Mouse (Mus musculus): ENCODE data around the gene Phactr3. TPM values are rescaled to one million over a fixed set of nuclear protein-coding genes. Genes with fewer than 3 reads are reported as not detected.

Gene Phactr3
- polyA plus RNA-seq, 1 experiment from 2014 or later, result 6.6 TPM

GRCm38 (mm10) chr2:178219454-178220147 lies 100.8 kb downstream of the Phactr3 start:
- Histone ChIP-seq H3K36me3 (ENCODE audit: control insufficient read depth, insufficient read depth) (no peaks in the 10 kb centered on the region), H3K4me1 (ENCODE audit: control insufficient read depth, insufficient read depth, low read length) (peaks cover 4% of the 10 kb centered on the region; the same call in 1 of the 2 replicates), H3K9me3 (replicated peaks; ENCODE audit: control insufficient read depth, low read length) (no peaks in the 10 kb centered on the region), H3K4me3 (ENCODE audit: low read length) (no peak overlapping the region), H3K27me3 (ENCODE audit: control insufficient read depth, insufficient read depth, low read length) (no peaks in the 10 kb centered on the region), H3K4me2 (ENCODE audit: low read depth, low read length) (no peak overlapping the region), H3K9ac (ENCODE audit: low read length) (no peak overlapping the region), H3K27ac (ENCODE audit: low read length) (no peak overlapping the region)
- ATAC-seq (replicated peaks; ENCODE audit: extremely low read depth, insufficient read depth, low FRiP score), result peak; percentile 60
- WGBS, result 42% methylated on average over 5 of the region's 5 CpGs

- H3K9ac ChIP-seq (ENCODE audit: low read length), result no peak overlapping the region
- no peaks in the 10 kb centered on the region for H3K27me3 ChIP-seq (ENCODE audit: control insufficient read depth, insufficient read depth, low read length)
- no peak for ATAC-seq (replicated peaks; ENCODE audit: extremely low read depth, insufficient read depth, low FRiP score)
- no peak overlapping the region for H3K4me2 ChIP-seq (ENCODE audit: low read depth, low read length)
- no peaks in the 10 kb centered on the region for H3K36me3 ChIP-seq (ENCODE audit: control insufficient read depth, insufficient read depth)
- H3K4me1 ChIP-seq (ENCODE audit: control insufficient read depth, insufficient read depth, low read length), result peaks cover 4% of the 10 kb centered on the region; the same call in 1 of the 2 replicates
- WGBS, result 51% methylated on average over 3 of the region's 3 CpGs
- H3K9me3 ChIP-seq (replicated peaks; ENCODE audit: control insufficient read depth, low read length), result no peaks in the 10 kb centered on the region
- no peak overlapping the region for H3K4me3 ChIP-seq (ENCODE audit: low read length)
- H3K27ac ChIP-seq (ENCODE audit: low read length), result no peak overlapping the region
Measured at GRCm38 (mm10) chr2:178220148-178220717, 101.5 kb downstream of the Phactr3 start.

GRCm38 (mm10) chr2:178221003-178221402 lies 102.2 kb downstream of the Phactr3 start:
- no peak overlapping the region for H3K9ac ChIP-seq (ENCODE audit: low read length)
- no peak overlapping the region for H3K4me2 ChIP-seq (ENCODE audit: low read depth, low read length)
- peaks cover 4% of the 10 kb centered on the region; the same call in 1 of the 2 replicates for H3K4me1 ChIP-seq (ENCODE audit: control insufficient read depth, insufficient read depth, low read length)
- no peaks in the 10 kb centered on the region for H3K9me3 ChIP-seq (replicated peaks; ENCODE audit: control insufficient read depth, low read length)
- ATAC-seq (replicated peaks; ENCODE audit: extremely low read depth, insufficient read depth, low FRiP score), result no peak
- WGBS, result 85% methylated on average over 3 of the region's 3 CpGs
- H3K4me3 ChIP-seq (ENCODE audit: low read length), result no peak overlapping the region
- no peak overlapping the region for H3K27ac ChIP-seq (ENCODE audit: low read length)
- no peaks in the 10 kb centered on the region for H3K36me3 ChIP-seq (ENCODE audit: control insufficient read depth, insufficient read depth)
- no peaks in the 10 kb centered on the region for H3K27me3 ChIP-seq (ENCODE audit: control insufficient read depth, insufficient read depth, low read length)

- 82% methylated on average over 8 of the region's 8 CpGs for WGBS
Measured at GRCm38 (mm10) chr2:178229231-178229630, 110.5 kb downstream of the Phactr3 start.

GRCm38 (mm10) chr2:178233487-178233886 lies 114.7 kb downstream of the Phactr3 start:
- WGBS, result 74% methylated on average over 5 of the region's 5 CpGs
- H3K4me1 ChIP-seq (ENCODE audit: control insufficient read depth, insufficient read depth, low read length), result no peaks in the 10 kb centered on the region
- no peak overlapping the region for H3K27ac ChIP-seq (ENCODE audit: low read length)
- H3K4me3 ChIP-seq (ENCODE audit: low read length), result no peak overlapping the region
- no peak for ATAC-seq (replicated peaks; ENCODE audit: extremely low read depth, insufficient read depth, low FRiP score)
- H3K27me3 ChIP-seq (ENCODE audit: control insufficient read depth, insufficient read depth, low read length), result no peaks in the 10 kb centered on the region
- no peak overlapping the region for H3K4me2 ChIP-seq (ENCODE audit: low read depth, low read length)
- H3K36me3 ChIP-seq (ENCODE audit: control insufficient read depth, insufficient read depth), result no peaks in the 10 kb centered on the region
- peaks cover 6% of the 10 kb centered on the region; the same call in 1 of the 2 replicates for H3K9me3 ChIP-seq (replicated peaks; ENCODE audit: control insufficient read depth, low read length)
- no peak overlapping the region for H3K9ac ChIP-seq (ENCODE audit: low read length)

More at GRCm38 (mm10) chr2:178229231-178229630, 110.5 kb downstream of the Phactr3 start:
- Histone ChIP-seq H3K4me1 (ENCODE audit: control insufficient read depth, insufficient read depth, low read length) (no peaks in the 10 kb centered on the region), H3K4me2 (ENCODE audit: low read depth, low read length) (no peak overlapping the region), H3K36me3 (ENCODE audit: control insufficient read depth, insufficient read depth) (no peaks in the 10 kb centered on the region), H3K27ac (ENCODE audit: low read length) (no peak overlapping the region), H3K27me3 (ENCODE audit: control insufficient read depth, insufficient read depth, low read length) (no peaks in the 10 kb centered on the region), H3K9me3 (replicated peaks; ENCODE audit: control insufficient read depth, low read length) (peaks cover 6% of the 10 kb centered on the region; the same call in 1 of the 2 replicates), H3K9ac (ENCODE audit: low read length) (no peak overlapping the region), H3K4me3 (ENCODE audit: low read length) (no peak overlapping the region)
- no peak for ATAC-seq (replicated peaks; ENCODE audit: extremely low read depth, insufficient read depth, low FRiP score)

GRCm38 (mm10) chr2:178237056-178237455 lies 118.3 kb downstream of the Phactr3 start:
- no peak overlapping the region for H3K4me2 ChIP-seq (ENCODE audit: low read depth, low read length)
- H3K4me1 ChIP-seq (ENCODE audit: control insufficient read depth, insufficient read depth, low read length), result no peaks in the 10 kb centered on the region
- WGBS, result 69% methylated on average over 3 of the region's 3 CpGs

GRCm38 (mm10) chr2:178238503-178238902 lies 119.7 kb downstream of the Phactr3 start:
- Histone ChIP-seq H3K4me3 (ENCODE audit: low read length) (no peak overlapping the region), H3K27me3 (ENCODE audit: control insufficient read depth, insufficient read depth, low read length) (no peaks in the 10 kb centered on the region), H3K4me2 (ENCODE audit: low read depth, low read length) (no peak overlapping the region), H3K9ac (ENCODE audit: low read length) (no peak overlapping the region), H3K36me3 (ENCODE audit: control insufficient read depth, insufficient read depth) (no peaks in the 10 kb centered on the region), H3K9me3 (replicated peaks; ENCODE audit: control insufficient read depth, low read length) (no peaks in the 10 kb centered on the region), H3K4me1 (ENCODE audit: control insufficient read depth, insufficient read depth, low read length) (no peaks in the 10 kb centered on the region), H3K27ac (ENCODE audit: low read length) (no peak overlapping the region)
- ATAC-seq (replicated peaks; ENCODE audit: extremely low read depth, insufficient read depth, low FRiP score), result no peak
- 47% methylated on average over 2 of the region's 2 CpGs for WGBS

More at GRCm38 (mm10) chr2:178237056-178237455, 118.3 kb downstream of the Phactr3 start:
- Histone ChIP-seq H3K9me3 (replicated peaks; ENCODE audit: control insufficient read depth, low read length) (no peaks in the 10 kb centered on the region), H3K36me3 (ENCODE audit: control insufficient read depth, insufficient read depth) (no peaks in the 10 kb centered on the region), H3K4me3 (ENCODE audit: low read length) (no peak overlapping the region), H3K9ac (ENCODE audit: low read length) (no peak overlapping the region), H3K27ac (ENCODE audit: low read length) (no peak overlapping the region), H3K27me3 (ENCODE audit: control insufficient read depth, insufficient read depth, low read length) (no peaks in the 10 kb centered on the region)
- no peak for ATAC-seq (replicated peaks; ENCODE audit: extremely low read depth, insufficient read depth, low FRiP score)

- ATAC-seq (replicated peaks; ENCODE audit: extremely low read depth, insufficient read depth, low FRiP score), result no peak
- no peaks in the 10 kb centered on the region for H3K27me3 ChIP-seq (ENCODE audit: control insufficient read depth, insufficient read depth, low read length)
- H3K9ac ChIP-seq (ENCODE audit: low read length), result no peak overlapping the region
- no peaks in the 10 kb centered on the region for H3K9me3 ChIP-seq (replicated peaks; ENCODE audit: control insufficient read depth, low read length)
- no peaks in the 10 kb centered on the region for H3K36me3 ChIP-seq (ENCODE audit: control insufficient read depth, insufficient read depth)
- no peak overlapping the region for H3K4me3 ChIP-seq (ENCODE audit: low read length)
- no peak overlapping the region for H3K4me2 ChIP-seq (ENCODE audit: low read depth, low read length)
- H3K27ac ChIP-seq (ENCODE audit: low read length), result no peak overlapping the region
- WGBS, result 70% methylated on average over 8 of the region's 8 CpGs
- no peaks in the 10 kb centered on the region for H3K4me1 ChIP-seq (ENCODE audit: control insufficient read depth, insufficient read depth, low read length)
Measured at GRCm38 (mm10) chr2:178240886-178241285, 122.1 kb downstream of the Phactr3 start.

GRCm38 (mm10) chr2:178241374-178241773 lies 122.6 kb downstream of the Phactr3 start:
- H3K27me3 ChIP-seq (ENCODE audit: control insufficient read depth, insufficient read depth, low read length), result no peaks in the 10 kb centered on the region
- no peaks in the 10 kb centered on the region for H3K36me3 ChIP-seq (ENCODE audit: control insufficient read depth, insufficient read depth)
- WGBS, result 58% methylated on average over 3 of the region's 3 CpGs
- no peak for ATAC-seq (replicated peaks; ENCODE audit: extremely low read depth, insufficient read depth, low FRiP score)
- no peak overlapping the region for H3K4me3 ChIP-seq (ENCODE audit: low read length)
- H3K4me2 ChIP-seq (ENCODE audit: low read depth, low read length), result no peak overlapping the region
- H3K4me1 ChIP-seq (ENCODE audit: control insufficient read depth, insufficient read depth, low read length), result no peaks in the 10 kb centered on the region
- H3K9ac ChIP-seq (ENCODE audit: low read length), result no peak overlapping the region
- H3K9me3 ChIP-seq (replicated peaks; ENCODE audit: control insufficient read depth, low read length), result no peaks in the 10 kb centered on the region
- no peak overlapping the region for H3K27ac ChIP-seq (ENCODE audit: low read length)

Measured in heart, embryonic 16.5 days (tissue).